ENCODE assay signal across 27 mouse cellular contexts in genomic region chr13:97186346-97186745, GRCm38 (mm10). TPM values are rescaled to one million over a fixed set of nuclear protein-coding genes. Genes with fewer than 3 reads are reported as not detected.
DNase-seq lines count a peak whose midpoint lies in the region; ATAC-seq and TF ChIP-seq lines count a peak whose summit lies in the region.
"Had no signal": no experiment of that assay in that cellular context is flagged by ENCODE, and none has a peak within 500 bp of the region (broad histone marks: within the 10 kb centered on the region; RNA-seq: fewer than 3 reads in every experiment).

No protein-coding gene starts in this region.

- no peaks in the 10 kb centered on the region for H3K4me1 ChIP-seq in lung, embryonic 16.5 days (replicated peaks; ENCODE audit: control insufficient read depth, insufficient read depth, low read length)
- H3K4me1 ChIP-seq in forebrain, embryonic 14.5 days (ENCODE audit: control insufficient read depth, insufficient read depth, low read length), result no peaks in the 10 kb centered on the region
- H3K4me1 ChIP-seq: embryonic facial prominence, embryonic 13.5 days; forebrain, embryonic 13.5 days; hindbrain, embryonic 10.5 days; hindbrain, embryonic 13.5 days had no signal

- WGBS in lung, embryonic 16.5 days, result 60% methylated on average over 4 of the region's 4 CpGs
- 87% methylated on average over 4 of the region's 4 CpGs for WGBS in forebrain, embryonic 14.5 days

- no peaks in the 10 kb centered on the region for H3K27me3 ChIP-seq in lung, embryonic 16.5 days (ENCODE audit: control insufficient read depth, insufficient read depth, low read depth, low read length)
- H3K27me3 ChIP-seq in forebrain, embryonic 14.5 days (replicated peaks; ENCODE audit: control insufficient read depth, insufficient read depth, low read length), result no peaks in the 10 kb centered on the region
- H3K27me3 ChIP-seq: embryonic facial prominence, embryonic 13.5 days; forebrain, embryonic 13.5 days; hindbrain, embryonic 13.5 days; intestine, embryonic 15.5 days had no signal

- no peak overlapping the region for H3K4me3 ChIP-seq in layer of hippocampus, adult 2 months
- H3K4me3 ChIP-seq in lung, embryonic 16.5 days (ENCODE audit: low read length), result no peak overlapping the region
- no peak overlapping the region for H3K4me3 ChIP-seq in forebrain, embryonic 14.5 days (ENCODE audit: low read depth, low read length)
- H3K4me3 ChIP-seq: embryonic facial prominence, embryonic 10.5 days; embryonic facial prominence, embryonic 13.5 days; erythroblast, embryonic 14.5 days; forebrain, embryonic 13.5 days; hindbrain, embryonic 10.5 days; hindbrain, embryonic 13.5 days; intestine, embryonic 15.5 days had no signal

- no peaks in the 10 kb centered on the region for H3K9me3 ChIP-seq in lung, embryonic 16.5 days (ENCODE audit: control insufficient read depth, low read length)
- no peaks in the 10 kb centered on the region for H3K9me3 ChIP-seq in forebrain, embryonic 14.5 days (replicated peaks; ENCODE audit: control insufficient read depth, low read length)
- H3K9me3 ChIP-seq: embryonic facial prominence, embryonic 10.5 days; embryonic facial prominence, embryonic 13.5 days; forebrain, embryonic 13.5 days; hindbrain, embryonic 10.5 days; hindbrain, embryonic 13.5 days; intestine, embryonic 15.5 days had no signal

- no peak for DNase-seq in layer of hippocampus, adult 2 months (ENCODE audit: low spot score in 2 of 2)
- DNase-seq in layer of hippocampus, adult 9-10 months (ENCODE audit: low spot score), result no peak
- DNase-seq in lung, postnatal 4 days, result no peak
- peak; percentile 46 for DNase-seq in R1 (ENCODE audit: low read depth, low spot score)
- DNase-seq in forebrain, embryonic 14.5 days (ENCODE audit: low spot score), result no peak
- DNase-seq in thymus, postnatal 4 days, result no peak
- DNase-seq: adrenal gland, postnatal 14 days; cerebellum, adult 11-12 months; cerebellum, adult 8-10 months; cerebellum, postnatal 10 days; cerebellum, postnatal 36 days; embryo, embryonic 11 days; forebrain, postnatal 0 days; gastrocnemius, postnatal 25 days had no signal

- peak overlapping the region; percentile 63; the same call in 1 of the 2 replicates for H3K27ac ChIP-seq in layer of hippocampus, adult 2 months
- H3K27ac ChIP-seq in lung, embryonic 16.5 days (ENCODE audit: low read length), result no peak overlapping the region
- H3K27ac ChIP-seq in forebrain, embryonic 14.5 days (ENCODE audit: low read depth, low read length), result no peak overlapping the region
- H3K27ac ChIP-seq: embryonic facial prominence, embryonic 10.5 days; embryonic facial prominence, embryonic 13.5 days; forebrain, embryonic 13.5 days; hindbrain, embryonic 10.5 days; hindbrain, embryonic 13.5 days; intestine, embryonic 15.5 days had no signal

- no peak overlapping the region for H3K9ac ChIP-seq in lung, embryonic 16.5 days (ENCODE audit: low read length)
- H3K9ac ChIP-seq in forebrain, embryonic 14.5 days (ENCODE audit: low read length), result no peak overlapping the region
- H3K9ac ChIP-seq: embryonic facial prominence, embryonic 13.5 days; forebrain, embryonic 13.5 days; forebrain, postnatal 0 days; hindbrain, embryonic 13.5 days; intestine, embryonic 15.5 days had no signal

- no peak overlapping the region for H3K4me2 ChIP-seq in lung, embryonic 16.5 days (ENCODE audit: low read depth, low read length)
- H3K4me2 ChIP-seq in forebrain, embryonic 14.5 days (ENCODE audit: low read length), result no peak overlapping the region
- H3K4me2 ChIP-seq: embryonic facial prominence, embryonic 13.5 days; forebrain, embryonic 13.5 days; heart, embryonic 11.5 days; hindbrain, embryonic 13.5 days; intestine, embryonic 15.5 days had no signal

- no peaks in the 10 kb centered on the region; the same call in 1 of the 2 replicates for H3K36me3 ChIP-seq in lung, embryonic 16.5 days (ENCODE audit: control insufficient read depth, insufficient read depth, low read length)
- no peaks in the 10 kb centered on the region for H3K36me3 ChIP-seq in forebrain, embryonic 14.5 days (ENCODE audit: control insufficient read depth, insufficient read depth, low read length)
- H3K36me3 ChIP-seq: hindbrain, embryonic 13.5 days; intestine, embryonic 15.5 days had no signal

- ATAC-seq in lung, embryonic 16.5 days (ENCODE audit: low read depth), result 0 out of 2 replicates have a peak, but pooled peaks have one; percentile 28
- peak; percentile 13; the same call in 1 of the 2 replicates for ATAC-seq in megakaryocyte, adult 5-6 weeks (ENCODE audit: poor library complexity, severe bottlenecking)
- ATAC-seq in forebrain, embryonic 14.5 days, result no peak
- ATAC-seq: CD4-positive, CD25-positive, alpha-beta regulatory T cell, adult 4 months; forebrain, embryonic 13.5 days; forebrain, postnatal 0 days; hindbrain, embryonic 16.5 days; intestine, embryonic 15.5 days had no signal

- TF ChIP-seq CTCF in layer of hippocampus, adult 2 months (conservative IDR thresholded peaks at IDR 0.05), result no peak

RNA-seq across cellular contexts. Expression of gene Hexb, which starts 11.8 kb away (rescaled TPM):
- total RNA-seq in layer of hippocampus, adult 2 months (2021), result 100 to 1,000 TPM; 118 to 124 TPM
- polyA plus RNA-seq in lung, embryonic 16.5 days (2015; fragmentation: Nextera tagmentation; extraction: Ambion mirVana), result 34.2 and 36.2 TPM in 2 replicates
- 160 and 202 TPM in 2 replicates for total RNA-seq in megakaryocyte, adult 5-6 weeks (2015)
- total RNA-seq in megakaryocyte, adult 5-6 weeks (2017), result 125 and 139 TPM in 2 replicates
- 38.0 and 41.9 TPM in 2 replicates for polyA plus RNA-seq in forebrain, embryonic 14.5 days (2014; fragmentation: Nextera tagmentation; extraction: Ambion mirVana)

RNA-seq across cellular contexts. Expression of gene Gfm2, which starts 48.6 kb away (rescaled TPM):
- 10 to 100 TPM; 30.0 to 31.2 TPM for total RNA-seq in layer of hippocampus, adult 2 months (2021)
- polyA plus RNA-seq in lung, embryonic 16.5 days (2015; fragmentation: Nextera tagmentation; extraction: Ambion mirVana), result 23.8 and 26.6 TPM in 2 replicates
- 11.4 and 14.5 TPM in 2 replicates for total RNA-seq in megakaryocyte, adult 5-6 weeks (2015)
- 20.7 and 29.1 TPM in 2 replicates for total RNA-seq in megakaryocyte, adult 5-6 weeks (2017)
- 22.9 and 25.5 TPM in 2 replicates for polyA plus RNA-seq in forebrain, embryonic 14.5 days (2014; fragmentation: Nextera tagmentation; extraction: Ambion mirVana)

RNA-seq across cellular contexts. Expression of gene Nsa2, which starts 48.6 kb away (rescaled TPM):
- 10 to 100 TPM; 51.3 to 52.3 TPM for total RNA-seq in layer of hippocampus, adult 2 months (2021)
- polyA plus RNA-seq in lung, embryonic 16.5 days (2015; fragmentation: Nextera tagmentation; extraction: Ambion mirVana), result 51.5 and 53.8 TPM in 2 replicates
- 225 and 248 TPM in 2 replicates for total RNA-seq in megakaryocyte, adult 5-6 weeks (2015)
- total RNA-seq in megakaryocyte, adult 5-6 weeks (2017), result 333 and 335 TPM in 2 replicates
- polyA plus RNA-seq in forebrain, embryonic 14.5 days (2014; fragmentation: Nextera tagmentation; extraction: Ambion mirVana), result 51.6 and 61.9 TPM in 2 replicates

RNA-seq across cellular contexts. Expression of gene Enc1, which starts 54.6 kb away (rescaled TPM):
- 100 to 1,000 TPM; 744 to 746 TPM for total RNA-seq in layer of hippocampus, adult 2 months (2021)
- polyA plus RNA-seq in lung, embryonic 16.5 days (2015; fragmentation: Nextera tagmentation; extraction: Ambion mirVana), result 10.3 and 11.1 TPM in 2 replicates
- 2.0 and 3.0 TPM in 2 replicates for total RNA-seq in megakaryocyte, adult 5-6 weeks (2015)
- total RNA-seq in megakaryocyte, adult 5-6 weeks (2017), result 2.3 and 3.5 TPM in 2 replicates
- 89.5 and 96.5 TPM in 2 replicates for polyA plus RNA-seq in forebrain, embryonic 14.5 days (2014; fragmentation: Nextera tagmentation; extraction: Ambion mirVana)
- total RNA-seq: MEL had no signal

Comparison
In these comparisons a context has a peak if more than half of its experiments do, and no peak if none do; other contexts are left out.
1. RNA of gene Nsa2, which starts 48.6 kb away (total RNA-seq): 225 to 335 TPM in megakaryocyte, adult 5-6 weeks; 51.3 to 52.3 TPM in layer of hippocampus, adult 2 months; every median in the first group is over 4 times any median in the second.